Mouse (Mus musculus) spleen, postnatal 36 days (tissue): ENCODE results near the gene Acvr1.

Experiments used
- DNase-seq, 2 experiments: peaks; one replicate each; pipeline ENCODE4 v3.0.0; 2022; ENCODE audit warnings: low spot score in 2 of 2, mixed read lengths in 1 of 2

Gene Acvr1

DNA sequence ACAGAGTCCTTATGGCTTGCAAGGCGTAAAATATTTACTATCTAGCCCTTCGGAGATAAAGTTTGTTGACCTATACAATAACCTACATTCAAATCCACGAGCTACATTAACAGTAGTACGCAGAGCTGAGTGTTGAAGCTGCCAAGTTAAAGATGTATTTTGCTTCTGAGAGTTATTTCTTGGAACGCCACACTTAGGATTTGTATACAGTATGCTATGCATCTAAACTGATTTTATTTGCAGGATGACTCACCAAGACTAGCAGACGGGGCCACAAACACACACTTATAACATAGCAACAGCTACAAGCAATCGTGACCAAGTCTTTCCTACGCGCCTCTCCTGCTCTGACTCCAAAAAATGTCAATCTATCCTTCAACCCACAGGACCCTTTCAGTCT is 46.2 kb downstream of the Acvr1 start:
- DNase-seq = no peak

DNA sequence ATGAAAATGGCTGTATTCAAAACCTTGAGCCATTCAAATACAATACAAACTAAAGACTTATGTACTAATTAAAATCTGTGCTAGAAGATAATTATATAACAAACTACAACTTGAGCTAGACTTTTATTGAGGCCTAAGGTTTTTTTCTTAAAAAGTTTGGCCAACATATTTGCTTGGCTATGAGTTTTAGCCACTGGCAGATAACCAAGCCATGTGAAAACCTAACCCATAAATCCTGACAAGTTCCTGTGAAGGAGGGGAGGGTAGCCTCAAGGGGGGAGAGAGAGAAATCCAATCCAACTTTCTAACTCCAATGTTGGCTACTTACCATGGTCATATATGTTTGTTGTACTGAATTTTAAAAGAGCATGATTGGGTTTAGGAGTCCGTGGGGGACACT is 48.4 kb downstream of the Acvr1 start:
- no peak for DNase-seq

DNA sequence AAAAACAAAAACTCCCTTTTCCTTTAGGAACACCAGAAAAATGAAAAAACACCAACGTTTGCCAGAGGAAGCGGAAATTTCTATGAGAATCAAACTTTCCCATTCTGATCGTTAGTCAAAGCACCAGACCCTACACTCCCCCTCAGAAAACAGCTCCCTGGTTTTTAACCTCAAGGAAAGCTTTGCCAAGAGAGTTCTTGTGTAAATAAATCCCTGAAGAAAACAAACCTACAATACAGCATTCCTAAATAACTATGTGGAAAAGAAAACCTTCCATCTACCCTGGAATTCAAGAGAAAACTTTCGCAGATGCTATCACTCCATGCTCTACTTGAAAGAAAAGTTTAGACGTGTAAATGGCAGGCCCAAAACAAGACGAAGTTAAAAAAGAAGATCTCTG is 50.0 kb downstream of the Acvr1 start:
- DNase-seq = no peak

DNA sequence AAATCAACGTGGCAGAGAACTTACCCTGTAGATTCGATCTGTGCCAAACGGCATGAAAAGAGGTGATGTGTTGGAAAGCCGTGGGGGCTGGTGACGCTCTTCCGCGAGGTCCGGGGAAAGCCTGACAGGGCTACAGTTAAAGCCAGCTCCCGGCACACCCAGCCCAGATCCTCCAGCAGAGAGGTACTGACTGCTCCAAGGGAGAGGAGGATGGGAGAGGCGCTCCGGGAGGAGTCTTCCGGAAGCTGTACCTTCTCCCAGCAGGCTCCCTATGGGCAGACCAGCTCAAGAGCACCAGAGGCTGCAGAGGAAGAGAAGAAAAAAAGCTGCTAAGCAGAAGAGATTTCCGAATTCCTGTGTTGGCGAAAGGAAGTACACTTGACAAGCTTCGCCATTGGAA is 51.0 kb downstream of the Acvr1 start:
- DNase-seq = no peak

DNA sequence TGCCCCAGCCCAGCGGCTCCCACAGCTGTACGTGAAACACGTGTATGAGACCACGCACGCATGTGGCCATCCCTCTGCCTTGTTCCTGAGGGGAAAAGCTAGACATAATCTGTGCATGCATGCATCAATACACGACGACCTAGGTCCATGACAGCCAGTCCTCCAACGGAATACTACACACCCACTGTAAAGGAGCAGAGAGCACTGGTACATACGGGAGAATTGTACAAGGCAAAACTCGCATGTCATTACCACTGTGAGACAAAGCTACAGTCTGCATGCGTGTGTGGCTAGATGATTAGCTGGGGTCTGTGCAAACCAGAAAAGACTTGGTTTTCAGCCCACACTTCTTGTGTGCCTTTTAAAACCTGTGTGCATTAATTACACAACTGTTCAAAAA is 52.5 kb downstream of the Acvr1 start:
- DNase-seq = no peak

DNA sequence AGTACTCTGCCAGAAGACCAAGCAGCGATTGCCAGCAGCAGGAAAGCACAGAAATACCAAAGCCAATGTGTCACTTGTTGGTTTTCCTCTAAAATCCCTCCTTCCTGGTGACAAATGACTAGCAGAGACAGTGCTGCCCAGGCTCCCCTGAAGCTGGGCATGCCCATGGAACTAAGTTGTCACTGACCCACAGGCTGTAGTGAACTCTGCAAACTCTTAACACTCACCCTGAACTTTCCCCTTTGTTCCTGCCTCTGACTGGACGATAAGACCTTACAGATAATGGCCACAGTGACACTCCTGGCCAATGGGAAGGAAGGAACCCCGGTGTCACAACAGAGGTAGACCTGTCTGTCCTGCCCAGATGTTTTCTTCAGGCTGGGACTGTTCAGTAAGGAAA is 53.7 kb downstream of the Acvr1 start:
- DNase-seq = no peak

DNA sequence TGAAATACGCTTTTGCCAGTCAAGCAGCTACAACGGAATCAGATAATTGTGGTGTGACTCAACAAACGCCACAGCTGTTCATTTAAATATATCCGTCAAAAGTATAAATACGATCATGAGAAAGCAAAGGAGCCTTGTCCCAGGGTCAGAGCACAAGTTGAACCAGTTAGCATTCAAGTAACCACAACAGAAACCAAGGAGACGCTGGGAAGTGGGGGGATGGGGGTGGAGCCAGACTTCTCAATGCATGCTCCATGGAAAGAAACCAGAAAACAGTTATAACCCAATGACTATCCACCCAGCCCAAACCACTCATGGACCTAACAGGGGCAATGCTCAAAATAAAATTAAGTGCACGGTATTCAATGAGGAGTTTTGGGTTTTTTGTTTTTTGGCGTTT is 56.8 kb downstream of the Acvr1 start:
- DNase-seq = no peak

DNA sequence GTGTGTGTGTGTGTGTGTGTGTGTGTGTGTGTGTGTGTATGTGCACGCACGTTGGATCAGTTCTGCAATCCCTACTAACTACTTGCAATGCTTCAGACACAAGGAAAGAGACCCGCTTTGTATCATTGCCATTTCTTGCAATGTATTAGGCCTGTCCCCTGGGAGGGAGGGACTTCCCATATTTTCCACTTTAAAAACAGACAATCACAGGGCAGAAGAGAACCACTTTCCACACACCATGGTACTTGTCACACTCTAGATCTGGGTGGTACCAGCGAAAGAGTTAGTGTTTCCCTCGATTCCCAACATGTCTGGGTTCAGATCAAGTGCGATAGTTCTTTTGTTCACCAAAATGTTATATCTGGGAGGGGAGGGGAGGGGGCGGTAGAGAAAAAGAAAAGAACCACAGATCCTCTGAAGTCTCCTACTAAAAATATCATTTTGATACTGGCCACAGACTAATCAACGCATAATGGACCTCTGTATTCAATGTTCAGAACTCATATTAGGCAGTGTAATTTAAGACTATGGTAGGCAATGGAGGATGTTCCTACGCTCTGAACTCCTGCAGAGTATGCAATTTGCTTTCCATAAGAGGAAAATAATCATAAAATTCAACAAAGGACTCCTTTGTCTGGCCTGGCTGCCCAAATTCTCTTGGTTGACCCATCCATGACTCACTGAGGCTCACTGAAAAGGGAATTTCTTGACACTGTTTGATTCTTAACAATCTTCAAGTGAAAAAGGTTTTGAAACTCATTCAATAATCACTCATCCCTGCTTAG is 61.5 kb downstream of the Acvr1 start:
- no peak for DNase-seq

DNA sequence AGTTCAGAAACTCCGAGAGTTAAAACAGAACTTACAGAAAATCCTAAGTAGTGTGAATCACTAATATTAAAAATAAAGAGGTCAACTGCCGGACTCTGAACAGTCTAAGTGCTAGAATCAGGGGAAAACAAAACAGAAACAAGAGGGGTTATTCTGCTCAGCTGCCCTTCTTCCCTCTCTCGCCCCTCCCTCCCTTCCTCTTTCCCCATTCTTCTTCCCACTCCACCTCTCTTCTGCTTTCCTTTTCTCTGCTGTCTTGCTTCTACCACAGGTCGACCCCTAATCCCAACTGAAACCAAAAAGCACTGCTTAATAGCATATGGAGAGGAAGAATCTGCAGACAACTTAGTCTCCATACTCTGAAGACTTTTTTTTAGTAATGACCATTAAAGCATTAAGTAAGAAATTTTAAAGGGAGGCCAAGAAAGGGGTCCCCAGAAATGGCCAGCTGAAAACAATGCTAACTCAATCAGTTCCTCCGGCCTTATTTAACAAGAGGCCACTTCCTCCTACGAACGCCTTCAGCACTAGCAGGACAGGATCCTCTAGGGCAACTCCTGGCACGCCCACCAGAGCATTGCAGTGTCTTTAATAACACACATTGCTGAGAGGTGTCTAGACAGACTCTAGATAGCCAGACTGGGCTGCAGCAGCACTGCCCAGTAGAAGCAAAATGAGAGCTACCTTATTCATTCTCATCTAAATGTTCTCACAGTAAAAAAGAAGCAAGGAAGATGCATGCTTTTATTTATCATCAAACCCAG is 70.1 kb downstream of the Acvr1 start:
- DNase-seq = no peak

DNA sequence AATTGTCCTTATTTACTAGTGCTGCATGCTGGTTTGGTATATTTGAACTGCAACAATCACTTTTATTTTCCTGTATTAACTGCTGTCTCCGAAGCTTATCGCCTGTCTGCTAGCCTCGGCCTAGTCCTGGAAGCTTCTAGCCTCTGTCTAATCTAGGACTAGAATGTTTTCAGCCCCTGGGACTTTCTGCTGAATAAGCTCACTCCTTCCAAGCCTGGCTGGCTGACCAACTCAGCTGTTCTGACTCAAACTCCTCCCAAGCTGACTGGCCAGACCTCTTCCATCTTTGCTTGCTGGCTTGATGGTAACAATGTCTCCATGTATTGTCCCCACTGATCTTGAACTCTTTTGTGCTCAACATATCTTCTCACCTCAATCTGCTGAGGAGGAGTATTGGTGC is 71.7 kb downstream of the Acvr1 start:
- no peak for DNase-seq

DNA sequence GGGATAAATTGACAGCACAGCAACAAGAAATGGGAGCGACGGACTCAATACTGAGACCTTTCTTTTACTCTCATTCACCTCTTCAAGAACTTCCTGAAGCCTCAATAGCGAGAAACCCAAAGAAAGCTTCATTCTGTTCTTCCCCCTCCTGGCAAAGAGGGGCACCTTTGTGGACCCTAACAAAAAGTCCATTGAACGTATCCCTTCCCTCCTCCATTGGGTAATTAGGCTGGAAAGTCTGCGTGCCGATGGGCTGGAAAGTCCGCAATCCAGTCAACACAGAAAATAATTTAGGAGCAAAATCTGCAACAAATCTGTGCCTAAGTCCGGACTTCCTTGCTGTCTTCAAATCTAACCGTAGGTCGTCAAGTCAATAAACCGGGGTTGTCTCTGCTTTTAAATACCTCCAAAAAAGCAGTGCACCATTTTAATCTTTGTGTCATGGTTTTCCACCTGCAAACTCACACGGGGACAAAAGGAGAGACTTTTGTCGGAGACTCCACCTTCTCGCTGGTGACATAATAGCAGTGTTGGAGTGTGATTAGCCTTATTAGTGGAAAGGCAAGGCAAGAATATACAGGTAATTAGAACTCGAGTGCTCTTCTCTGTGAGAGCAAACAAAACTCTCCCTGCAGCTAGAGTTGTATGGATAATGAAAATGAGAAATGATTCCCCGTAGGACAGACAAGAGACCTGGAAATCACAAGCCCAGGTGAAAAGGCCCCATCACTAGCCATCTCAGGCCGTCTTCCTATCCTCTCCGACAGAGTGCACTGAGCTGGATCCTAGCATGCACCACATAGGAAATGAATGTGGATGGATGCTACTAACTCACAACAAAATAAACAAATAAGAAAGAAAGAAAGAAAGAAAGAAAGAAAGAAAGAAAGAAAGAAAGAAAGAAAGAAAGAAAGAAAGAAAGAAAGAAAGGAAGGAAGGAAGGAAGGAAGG is 73.0 kb downstream of the Acvr1 start:
- DNase-seq = no peak

DNA sequence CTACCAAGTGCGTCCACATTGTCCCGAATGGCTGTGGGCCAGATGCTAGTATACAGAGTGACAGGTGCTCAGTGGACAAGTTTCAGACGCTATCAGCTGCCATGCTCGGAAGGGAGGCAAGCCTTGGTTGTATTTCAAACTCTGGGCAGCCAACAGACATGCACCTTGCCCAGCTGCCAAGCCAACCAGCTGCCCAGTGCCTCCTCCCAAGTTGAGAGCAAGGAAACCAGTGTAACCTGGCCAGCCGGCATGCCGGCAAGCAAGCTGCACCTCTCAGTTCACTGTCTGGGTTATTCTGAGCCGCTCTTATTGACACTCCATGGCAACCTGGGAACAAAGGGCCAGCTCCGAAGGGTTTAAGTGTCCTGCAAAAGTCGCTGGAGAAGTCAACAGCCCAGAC is 77.7 kb downstream of the Acvr1 start:
- DNase-seq = no peak

DNA sequence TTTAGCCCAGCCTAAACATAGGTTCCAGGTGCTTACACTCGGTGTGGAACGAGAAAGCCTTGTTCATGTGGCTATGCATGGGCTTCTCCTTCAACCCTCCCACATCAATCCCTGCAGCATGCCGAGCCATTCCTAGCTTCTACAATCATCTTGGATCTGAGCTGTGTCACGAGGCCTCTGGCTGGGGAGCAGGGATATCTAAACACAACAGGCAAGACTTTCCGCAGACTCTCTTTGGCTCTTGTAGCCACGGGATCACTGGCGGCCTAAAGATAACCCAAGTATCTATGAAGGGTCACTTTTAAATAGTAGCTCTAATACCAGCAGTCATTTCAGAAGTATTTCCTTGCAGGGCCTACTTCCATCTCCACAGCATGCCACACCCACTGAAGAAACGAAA is 78.6 kb downstream of the Acvr1 start:
- DNase-seq = no peak

DNA sequence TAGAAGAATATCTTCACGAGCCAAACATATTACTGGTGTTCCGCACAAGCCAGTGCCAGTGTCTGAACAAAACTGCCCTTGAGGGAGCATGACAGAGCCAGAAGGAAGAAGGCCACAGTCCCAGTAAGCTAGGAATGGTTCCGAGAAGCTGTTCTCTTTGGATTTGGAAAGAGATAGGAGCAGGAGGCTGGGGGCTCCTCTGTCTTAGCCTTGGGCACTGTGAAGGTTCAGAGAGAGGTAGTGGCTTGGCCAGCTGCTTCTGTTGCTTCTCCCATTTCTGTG is 79.7 kb downstream of the Acvr1 start:
- no peak for DNase-seq

DNA sequence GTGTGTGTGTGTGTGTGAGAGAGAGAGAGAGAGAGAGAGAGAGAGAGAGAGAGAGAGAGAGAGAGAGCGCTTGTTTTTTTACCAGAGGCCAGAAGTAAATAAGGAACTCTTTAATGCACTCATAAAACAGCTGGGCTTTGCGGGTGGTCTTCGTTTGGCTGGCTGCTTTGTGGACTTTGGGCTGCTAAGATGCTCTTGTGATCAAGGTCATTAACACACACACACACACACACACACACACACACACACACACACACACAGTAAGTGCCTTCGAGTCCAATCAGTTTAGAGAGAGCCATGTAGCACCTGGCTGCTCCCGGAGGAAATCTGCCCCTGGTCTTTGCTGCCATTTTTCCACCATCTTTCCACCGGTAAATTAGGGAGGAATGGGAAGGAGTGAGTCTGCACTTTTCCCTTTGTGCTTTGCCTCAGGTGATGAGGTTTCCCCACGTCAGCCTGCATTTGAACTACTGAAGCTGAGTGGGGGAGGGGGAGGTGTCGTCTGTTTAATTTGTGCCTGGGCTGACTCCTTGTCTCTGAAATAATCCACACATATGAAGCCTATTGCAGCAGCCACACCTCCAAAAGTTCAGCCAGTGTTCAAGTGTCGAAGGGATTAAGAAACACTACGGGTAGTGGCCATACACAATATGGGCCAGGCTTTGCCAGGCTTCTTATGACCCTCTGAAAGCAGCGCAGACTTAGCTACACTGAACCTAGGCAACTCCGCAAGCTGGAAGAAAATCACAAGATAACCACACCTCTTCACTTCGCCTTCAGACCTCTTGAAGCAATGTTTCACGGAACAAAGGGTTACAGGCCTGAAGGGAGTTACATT is 80.3 kb downstream of the Acvr1 start:
- no peak for DNase-seq

DNA sequence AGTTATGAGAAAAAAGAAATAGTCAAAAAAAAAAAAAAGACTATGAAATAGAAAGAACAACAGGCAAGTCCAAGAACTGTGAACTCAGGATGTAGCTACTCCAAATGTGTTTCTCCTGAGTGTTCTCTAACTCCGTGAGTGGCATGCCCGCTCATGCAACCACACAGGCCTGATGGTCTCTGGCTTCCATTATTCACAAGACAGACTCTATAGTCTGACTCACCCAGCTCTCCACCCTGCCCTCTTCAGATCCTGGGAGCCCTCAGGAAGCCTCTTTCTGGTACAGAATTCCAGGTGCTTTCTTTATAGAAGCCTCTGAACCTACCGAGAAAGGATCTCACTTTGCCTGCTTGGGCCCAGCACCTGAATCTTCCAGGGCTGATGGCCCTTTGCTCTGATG is 81.3 kb downstream of the Acvr1 start:
- DNase-seq = no peak

DNA sequence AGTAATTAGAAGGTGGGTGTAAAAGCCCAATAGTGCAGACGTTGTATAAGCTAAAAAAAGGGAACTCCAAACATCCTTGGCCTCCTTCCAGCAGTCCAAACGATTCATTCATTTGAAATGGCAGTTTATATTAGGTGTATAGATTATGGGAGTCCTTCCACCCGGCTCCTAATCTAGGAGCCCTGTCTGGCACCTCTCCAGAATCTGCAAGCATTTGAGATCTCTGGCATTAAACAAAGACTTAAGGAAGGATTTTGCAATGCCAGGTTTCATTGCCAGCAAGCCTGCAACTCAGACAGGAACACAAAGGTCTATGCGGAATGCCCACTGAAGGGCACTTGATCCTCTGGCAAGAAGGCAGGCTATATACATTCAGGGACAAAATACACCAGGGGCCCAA is 81.8 kb downstream of the Acvr1 start:
- no peak for DNase-seq

DNA sequence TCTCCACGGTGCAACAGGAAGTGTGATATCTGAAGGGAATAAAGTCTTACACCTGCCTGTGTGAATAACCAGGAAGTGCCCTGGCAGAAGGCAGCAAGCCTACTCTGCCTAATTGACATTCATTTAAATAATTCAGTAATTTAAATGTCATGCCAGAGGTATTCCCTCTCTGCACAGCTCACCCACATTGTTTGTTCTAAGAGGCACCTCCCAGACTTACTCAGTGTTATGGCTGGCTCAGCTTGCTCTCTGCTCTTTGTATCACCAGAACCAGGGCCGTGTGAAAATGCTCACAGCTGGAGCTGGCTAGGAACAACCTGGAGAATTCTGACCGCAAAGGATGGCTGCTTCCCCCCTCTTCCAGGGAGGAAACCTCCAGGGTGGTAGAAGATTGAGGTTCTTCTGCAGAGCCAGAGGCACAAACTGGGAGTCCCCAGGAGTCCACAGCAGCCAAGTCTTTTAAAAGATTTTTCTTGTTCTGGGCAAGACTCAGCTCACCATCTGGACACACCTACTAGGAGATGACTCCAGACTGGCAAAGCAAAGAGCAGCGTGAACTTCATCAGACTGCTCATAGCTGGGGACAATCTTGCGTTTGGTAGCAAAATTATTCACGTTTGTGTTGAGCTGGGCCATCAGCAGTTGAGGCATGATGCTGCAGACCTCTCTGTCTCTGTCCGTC is 82.5 kb downstream of the Acvr1 start:
- DNase-seq = no peak

DNA sequence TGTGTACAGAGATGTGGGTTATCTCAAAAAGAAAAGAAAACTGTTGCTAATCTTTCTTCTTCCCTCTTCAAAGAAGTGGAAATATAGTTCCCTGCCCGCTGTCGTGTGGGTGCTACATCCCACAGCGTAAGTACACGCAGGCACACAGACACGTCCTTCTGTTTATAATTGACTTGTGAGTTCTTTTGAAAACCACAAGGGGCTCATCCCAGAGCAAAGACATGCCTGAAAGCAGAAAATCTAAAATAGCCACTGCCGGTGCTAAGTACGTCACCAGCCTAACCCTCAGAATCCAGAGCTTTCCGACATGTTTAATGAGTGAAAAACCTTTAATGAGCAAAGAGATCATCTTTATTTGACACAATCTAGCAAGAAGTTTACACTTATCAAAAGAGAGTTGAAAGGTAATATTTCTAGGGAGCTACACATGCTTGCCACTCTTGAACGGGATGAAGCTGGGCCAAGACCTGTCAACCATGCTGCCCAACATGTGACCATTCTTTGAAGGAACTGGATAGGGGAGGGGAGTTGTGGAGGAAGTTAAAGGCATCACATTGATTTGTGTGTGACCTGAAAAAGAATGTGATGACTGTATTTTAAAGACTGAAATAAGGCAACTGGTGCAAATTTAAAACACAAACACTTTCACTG is 85.4 kb downstream of the Acvr1 start:
- no peak for DNase-seq

DNA sequence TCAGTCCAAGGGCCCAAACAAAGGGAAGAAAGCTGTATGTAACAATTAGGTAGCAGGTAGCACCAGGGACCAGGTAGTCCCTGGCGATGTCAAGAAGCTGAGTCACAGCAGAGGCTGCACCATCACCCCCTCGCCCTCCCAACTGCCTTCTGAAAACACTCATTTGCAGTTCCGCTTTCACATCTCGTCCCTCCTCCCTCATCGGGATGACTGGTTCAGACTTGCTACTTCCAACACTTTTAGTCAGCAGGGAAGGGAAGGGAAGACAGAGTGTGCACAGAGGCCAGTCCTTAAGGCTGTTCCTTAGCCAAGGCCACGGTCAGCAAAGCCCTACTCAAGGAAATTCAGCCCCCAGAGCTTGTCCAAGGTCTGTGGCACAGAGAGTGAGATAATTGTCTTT is 86.2 kb downstream of the Acvr1 start:
- no peak for DNase-seq

DNA sequence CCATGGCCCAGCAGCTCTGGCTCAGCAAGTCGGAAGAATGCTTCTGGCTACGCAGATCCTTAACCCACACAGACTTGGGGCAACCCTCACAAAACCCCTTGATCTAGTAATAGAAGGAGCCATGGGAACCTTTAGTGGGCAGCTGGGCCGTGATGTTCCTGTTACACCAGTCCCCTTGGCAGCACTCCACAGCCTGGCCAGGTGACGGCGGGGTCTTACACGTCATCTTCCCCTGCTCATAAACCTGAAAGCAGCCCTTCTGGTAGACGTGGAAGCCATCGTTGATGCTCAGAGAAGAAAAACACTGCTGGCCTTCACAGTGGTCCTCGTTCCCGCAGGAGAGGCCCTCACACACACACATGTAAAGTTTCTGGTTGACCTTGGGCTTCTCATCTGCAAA is 87.4 kb downstream of the Acvr1 start:
- no peak for DNase-seq
